ENCODE assay signal across 11 mouse cellular contexts in genomic region chr17:49031790-49032189, GRCm38 (mm10).
DNase-seq lines count a peak whose midpoint lies in the region; ATAC-seq lines count a peak whose summit lies in the region.
"Had no signal": no experiment of that assay in that cellular context is flagged by ENCODE, and none has a peak within 500 bp of the region (broad histone marks: within the 10 kb centered on the region; RNA-seq: fewer than 3 reads in every experiment).

No protein-coding gene starts in this region.

- H3K9me3 ChIP-seq in midbrain, embryonic 11.5 days (ENCODE audit: control insufficient read depth, low read length) = no peaks in the 10 kb centered on the region
- H3K9me3 ChIP-seq in midbrain, embryonic 14.5 days (ENCODE audit: control insufficient read depth, low read length) = no peaks in the 10 kb centered on the region
- no peaks in the 10 kb centered on the region for H3K9me3 ChIP-seq in limb, embryonic 15.5 days
- no peaks in the 10 kb centered on the region for H3K9me3 ChIP-seq in hindbrain, embryonic 12.5 days (replicated peaks)

- H3K4me1 ChIP-seq in midbrain, embryonic 11.5 days (ENCODE audit: control insufficient read depth, insufficient read depth, low read length) = no peaks in the 10 kb centered on the region
- 0 out of 2 replicates have a peak, but pooled peaks cover 6% of the 10 kb centered on the region for H3K4me1 ChIP-seq in midbrain, embryonic 14.5 days (ENCODE audit: control insufficient read depth, insufficient read depth, low read length)
- H3K4me1 ChIP-seq in limb, embryonic 15.5 days = peaks cover 35% of the 10 kb centered on the region
- peaks cover 17% of the 10 kb centered on the region for H3K4me1 ChIP-seq in hindbrain, embryonic 12.5 days

- no peak for ATAC-seq in midbrain, embryonic 11.5 days (ENCODE audit: low FRiP score)
- no peak for ATAC-seq in midbrain, embryonic 14.5 days (ENCODE audit: low FRiP score, low TSS enrichment)
- 0 out of 2 replicates have a peak, but pooled peaks have one; percentile 63 for ATAC-seq in limb, embryonic 15.5 days (ENCODE audit: insufficient number of reproducible peaks, low FRiP score, low TSS enrichment, low read depth)
- no peak for ATAC-seq in hindbrain, embryonic 12.5 days (ENCODE audit: low FRiP score)
- ATAC-seq: forebrain, postnatal 0 days had no signal

- H3K27ac ChIP-seq in midbrain, embryonic 11.5 days (ENCODE audit: low read depth, low read length) = no peak overlapping the region
- no peak overlapping the region for H3K27ac ChIP-seq in midbrain, embryonic 14.5 days (replicated peaks; ENCODE audit: low read depth, low read length)
- H3K27ac ChIP-seq in limb, embryonic 15.5 days = peak overlapping the region; percentile 0; the same call in 1 of the 2 replicates
- H3K27ac ChIP-seq in hindbrain, embryonic 12.5 days = no peak overlapping the region

- DNase-seq in adrenal gland, adult 2 months = peak; percentile 41
- DNase-seq in adrenal gland, adult 18-20 months (ENCODE audit: low spot score in 2 of 2) = no peak
- DNase-seq in midbrain, embryonic 11.5 days (ENCODE audit: low spot score, missing footprints) = peak; percentile 19
- DNase-seq in midbrain, embryonic 14.5 days = no peak
- peak; percentile 71 for DNase-seq in testis, postnatal 10 days (ENCODE audit: low spot score)
- no peak for DNase-seq in thymus, postnatal 0 days (ENCODE audit: low spot score)
- DNase-seq: cerebellum, adult 8-10 months; forebrain, postnatal 0 days; thymus, postnatal 36 days had no signal

- 83% methylated on average over 8 of the region's 8 CpGs for WGBS in midbrain, embryonic 11.5 days
- WGBS in midbrain, embryonic 14.5 days = 72% methylated on average over 8 of the region's 8 CpGs
- 25% methylated on average over 8 of the region's 8 CpGs for WGBS in limb, embryonic 15.5 days
- 86% methylated on average over 8 of the region's 8 CpGs for WGBS in hindbrain, embryonic 12.5 days

- H3K9ac ChIP-seq in midbrain, embryonic 11.5 days (ENCODE audit: low read length) = no peak overlapping the region
- H3K9ac ChIP-seq in midbrain, embryonic 14.5 days (replicated peaks; ENCODE audit: low read length) = no peak overlapping the region
- no peak overlapping the region for H3K9ac ChIP-seq in limb, embryonic 15.5 days
- no peak overlapping the region for H3K9ac ChIP-seq in hindbrain, embryonic 12.5 days
- H3K9ac ChIP-seq: forebrain, postnatal 0 days had no signal

- no peak overlapping the region for H3K4me3 ChIP-seq in midbrain, embryonic 11.5 days (ENCODE audit: low read depth, low read length)
- H3K4me3 ChIP-seq in midbrain, embryonic 14.5 days (replicated peaks; ENCODE audit: low read depth, low read length) = no peak overlapping the region
- H3K4me3 ChIP-seq in limb, embryonic 15.5 days = no peak overlapping the region
- H3K4me3 ChIP-seq in hindbrain, embryonic 12.5 days = no peak overlapping the region

- H3K4me2 ChIP-seq in midbrain, embryonic 11.5 days = no peak overlapping the region
- no peak overlapping the region for H3K4me2 ChIP-seq in midbrain, embryonic 14.5 days (ENCODE audit: low read length)
- no peak overlapping the region for H3K4me2 ChIP-seq in limb, embryonic 15.5 days
- H3K4me2 ChIP-seq in hindbrain, embryonic 12.5 days (replicated peaks) = no peak overlapping the region

- H3K36me3 ChIP-seq in midbrain, embryonic 11.5 days (ENCODE audit: control insufficient read depth, insufficient read depth, low read length) = no peaks in the 10 kb centered on the region
- H3K36me3 ChIP-seq in midbrain, embryonic 14.5 days (ENCODE audit: control insufficient read depth, insufficient read depth, low read length) = no peaks in the 10 kb centered on the region
- no peaks in the 10 kb centered on the region for H3K36me3 ChIP-seq in limb, embryonic 15.5 days
- no peaks in the 10 kb centered on the region for H3K36me3 ChIP-seq in hindbrain, embryonic 12.5 days

- no peaks in the 10 kb centered on the region for H3K27me3 ChIP-seq in midbrain, embryonic 11.5 days (ENCODE audit: control insufficient read depth, insufficient read depth, low read length)
- H3K27me3 ChIP-seq in midbrain, embryonic 14.5 days (ENCODE audit: control insufficient read depth, insufficient read depth, low read length) = no peaks in the 10 kb centered on the region
- no peaks in the 10 kb centered on the region for H3K27me3 ChIP-seq in limb, embryonic 15.5 days
- H3K27me3 ChIP-seq in hindbrain, embryonic 12.5 days = no peaks in the 10 kb centered on the region; the same call in 1 of the 2 replicates

Comparison
In these comparisons a context has a peak if more than half of its experiments do, and no peak if none do; other contexts are left out.
1. DNase-seq: peak in adrenal gland, adult 2 months (single experiment), midbrain, embryonic 11.5 days (single experiment) and testis, postnatal 10 days (single experiment); none in adrenal gland, adult 18-20 months (0 of 2), midbrain, embryonic 14.5 days (single experiment) and thymus, postnatal 0 days (single experiment).